Comparison of ENCODE assay signal across 23 mouse cellular contexts in genomic region chr10:64870888-64871287, GRCm38 (mm10).
DNase-seq lines count a peak whose midpoint lies in the region; ATAC-seq and TF ChIP-seq lines count a peak whose summit lies in the region.
"Had no signal": no experiment of that assay in that cellular context is flagged by ENCODE, and none has a peak within 500 bp of the region (broad histone marks: within the 10 kb centered on the region; RNA-seq: fewer than 3 reads in every experiment).

No protein-coding gene starts in this region.

- no peaks in the 10 kb centered on the region for H3K36me3 ChIP-seq in kidney, adult 2 months (ENCODE audit: control insufficient read depth, insufficient read depth, low read length)
- no peaks in the 10 kb centered on the region for H3K36me3 ChIP-seq in kidney, embryonic 15.5 days
- H3K36me3 ChIP-seq in kidney, postnatal 0 days (ENCODE audit: insufficient read depth, low read length): no peaks in the 10 kb centered on the region
- H3K36me3 ChIP-seq: embryonic facial prominence, embryonic 13.5 days; embryonic facial prominence, embryonic 15.5 days; forebrain, embryonic 10.5 days; forebrain, embryonic 12.5 days had no signal

- WGBS in kidney, adult 2 months: 34% methylated on average over 3 of the region's 3 CpGs
- WGBS in kidney, embryonic 15.5 days: 56% methylated on average over 3 of the region's 3 CpGs
- 54% methylated on average over 3 of the region's 3 CpGs for WGBS in kidney, postnatal 0 days

- DNase-seq in kidney, adult 2 months: peak; percentile 54
- DNase-seq in kidney, postnatal 25 days: no peak
- DNase-seq in kidney, postnatal 14 days: no peak
- peak; percentile 3 for DNase-seq in kidney, postnatal 0 days (ENCODE audit: low spot score)
- DNase-seq in kidney, adult 18-20 months: no peak
- no peak for DNase-seq in left cerebral cortex, adult 18-20 months (ENCODE audit: low spot score in 2 of 2)
- DNase-seq: adrenal gland, adult 2 months; adrenal gland, postnatal 10 days; adrenal gland, postnatal 25 days; cerebellum, adult 11 months; cerebellum, adult 18-20 months; cerebellum, adult 8-10 months; cerebellum, adult 9-11 months; cerebellum, postnatal 14 days; cerebellum, postnatal 36 days; embryo, embryonic 11 days had no signal

- H3K4me1 ChIP-seq in kidney, adult 2 months (ENCODE audit: control insufficient read depth, insufficient read depth, low read length): peaks cover 7% of the 10 kb centered on the region
- no peaks in the 10 kb centered on the region for H3K4me1 ChIP-seq in kidney, embryonic 15.5 days
- H3K4me1 ChIP-seq in kidney, postnatal 0 days (replicated peaks; ENCODE audit: insufficient read depth, low read length): no peaks in the 10 kb centered on the region
- H3K4me1 ChIP-seq: embryonic facial prominence, embryonic 13.5 days; embryonic facial prominence, embryonic 15.5 days; forebrain, embryonic 10.5 days; forebrain, embryonic 12.5 days had no signal

- peak; percentile 82 for ATAC-seq in kidney, embryonic 15.5 days (replicated peaks; ENCODE audit: low FRiP score)
- no peak for ATAC-seq in kidney, postnatal 0 days (replicated peaks; ENCODE audit: low FRiP score, low read depth)
- ATAC-seq: forebrain, embryonic 14.5 days had no signal

- H3K4me2 ChIP-seq in kidney, embryonic 15.5 days: no peak overlapping the region
- no peak overlapping the region for H3K4me2 ChIP-seq in kidney, postnatal 0 days (ENCODE audit: low read length)
- H3K4me2 ChIP-seq: embryonic facial prominence, embryonic 13.5 days; embryonic facial prominence, embryonic 15.5 days; forebrain, embryonic 12.5 days had no signal

- TF ChIP-seq POLR2A in kidney, adult 2 months (IDR thresholded peaks at IDR 0.05; ENCODE audit: low read depth, low read length): no peak

- no peak overlapping the region for H3K9ac ChIP-seq in kidney, embryonic 15.5 days
- H3K9ac ChIP-seq in kidney, postnatal 0 days (ENCODE audit: low read depth, low read length): no peak overlapping the region
- H3K9ac ChIP-seq: embryonic facial prominence, embryonic 13.5 days; embryonic facial prominence, embryonic 15.5 days; forebrain, embryonic 12.5 days had no signal

- no peak for TF ChIP-seq CTCF in kidney, adult 2 months (conservative IDR thresholded peaks at IDR 0.05; ENCODE audit: insufficient read depth, insufficient read length, low read depth, low read length)
- TF ChIP-seq CTCF in kidney, postnatal 0 days (IDR thresholded peaks at IDR 0.05; ENCODE audit: low read depth): no peak

- H3K4me3 ChIP-seq in kidney, adult 2 months (ENCODE audit: insufficient read depth, low read depth, low read length): no peak overlapping the region
- no peak overlapping the region for H3K4me3 ChIP-seq in kidney, embryonic 15.5 days (replicated peaks)
- H3K4me3 ChIP-seq in kidney, postnatal 0 days (replicated peaks; ENCODE audit: low read depth, low read length): no peak overlapping the region
- H3K4me3 ChIP-seq: embryonic facial prominence, embryonic 13.5 days; embryonic facial prominence, embryonic 15.5 days; erythroblast, embryonic 14.5 days; forebrain, embryonic 10.5 days; forebrain, embryonic 12.5 days had no signal

- H3K27me3 ChIP-seq in kidney, adult 2 months (replicated peaks; ENCODE audit: control insufficient read depth, insufficient read depth, low read length): no peaks in the 10 kb centered on the region
- no peaks in the 10 kb centered on the region for H3K27me3 ChIP-seq in kidney, embryonic 15.5 days
- H3K27me3 ChIP-seq in kidney, postnatal 0 days (ENCODE audit: insufficient read depth, low read length): no peaks in the 10 kb centered on the region
- H3K27me3 ChIP-seq: embryonic facial prominence, embryonic 13.5 days; embryonic facial prominence, embryonic 15.5 days; forebrain, embryonic 12.5 days had no signal

- peak overlapping the region; percentile 56; the same call in 1 of the 2 replicates for H3K27ac ChIP-seq in kidney, adult 2 months (ENCODE audit: insufficient read depth, low read depth, low read length)
- no peak overlapping the region for H3K27ac ChIP-seq in kidney, embryonic 15.5 days
- no peak overlapping the region for H3K27ac ChIP-seq in kidney, postnatal 0 days
- H3K27ac ChIP-seq: embryonic facial prominence, embryonic 13.5 days; embryonic facial prominence, embryonic 15.5 days; forebrain, embryonic 10.5 days; forebrain, embryonic 12.5 days had no signal

- H3K9me3 ChIP-seq in kidney, embryonic 15.5 days (replicated peaks): no peaks in the 10 kb centered on the region
- H3K9me3 ChIP-seq in kidney, postnatal 0 days (replicated peaks; ENCODE audit: low read length): no peaks in the 10 kb centered on the region
- H3K9me3 ChIP-seq: embryonic facial prominence, embryonic 13.5 days; embryonic facial prominence, embryonic 15.5 days; forebrain, embryonic 10.5 days; forebrain, embryonic 12.5 days had no signal

Comparison
In these comparisons a context has a peak if more than half of its experiments do, and no peak if none do; other contexts are left out.
1. DNase-seq: peak in kidney, adult 2 months (single experiment) and kidney, postnatal 0 days (single experiment); none in kidney, postnatal 25 days (0 of 2), kidney, postnatal 14 days (single experiment), kidney, adult 18-20 months (single experiment) and left cerebral cortex, adult 18-20 months (0 of 2).